Mouse (Mus musculus) E14TG2a.4 (cell line): Measurements from ENCODE around the gene Tagln3.

Experiments used
- H3K27me3 ChIP-seq: 2 replicates; pipeline ENCODE4 v1.6.1; 2014; ENCODE audit warnings: low read length, control low read depth; ENCODE audit not compliant: insufficient read depth
- H3K36me3 ChIP-seq: 2 replicates; pipeline ENCODE4 v1.6.1; 2014; ENCODE audit warnings: low read length, control low read depth; ENCODE audit not compliant: insufficient read depth
- H3K4me1 ChIP-seq: replicated peaks from 2 replicates; pipeline ENCODE4 v1.6.1; 2014; ENCODE audit warnings: low read depth, low read length, control low read depth
- H3K4me3 ChIP-seq: replicated peaks from 2 replicates; pipeline ENCODE4 v1.5.1; 2014; ENCODE audit warnings: mild to moderate bottlenecking, low read length
- H3K9me3 ChIP-seq: 2 replicates; pipeline ENCODE4 v1.6.1; 2014; ENCODE audit warnings: low read length, control low read depth
- CTCF ChIP-seq: conservative IDR thresholded peaks from 2 replicates; pipeline ENCODE4 v1.5.1; 2014; ENCODE audit warnings: low read length
- NANOG ChIP-seq: IDR thresholded peaks from 2 replicates; pipeline ENCODE4 v1.6.1; 2014; ENCODE audit warnings: borderline replicate concordance, low read length, mixed read lengths
- POU5F1 ChIP-seq: IDR thresholded peaks from 2 replicates; pipeline ENCODE4 v1.6.1; 2014; ENCODE audit warnings: low read length, borderline replicate concordance

The Tagln3 gene

GRCm38 (mm10) chr16:45724061-45724741, at the start of gene Tagln3:
Gene Tagln3 (minus strand): TSS chr16:45724608.
- Histone ChIP-seq H3K27me3 (no peaks in the 10 kb centered on the region), H3K36me3 (peaks cover 31% of the 10 kb centered on the region), H3K4me1 (peaks cover 60% of the 10 kb centered on the region), H3K4me3 (peak within 1 kb of the TSS; percentile 78), H3K9me3 (no peaks in the 10 kb centered on the region)
- TF ChIP-seq CTCF (no peak), POU5F1 (no peak), NANOG (no peak)

DNA sequence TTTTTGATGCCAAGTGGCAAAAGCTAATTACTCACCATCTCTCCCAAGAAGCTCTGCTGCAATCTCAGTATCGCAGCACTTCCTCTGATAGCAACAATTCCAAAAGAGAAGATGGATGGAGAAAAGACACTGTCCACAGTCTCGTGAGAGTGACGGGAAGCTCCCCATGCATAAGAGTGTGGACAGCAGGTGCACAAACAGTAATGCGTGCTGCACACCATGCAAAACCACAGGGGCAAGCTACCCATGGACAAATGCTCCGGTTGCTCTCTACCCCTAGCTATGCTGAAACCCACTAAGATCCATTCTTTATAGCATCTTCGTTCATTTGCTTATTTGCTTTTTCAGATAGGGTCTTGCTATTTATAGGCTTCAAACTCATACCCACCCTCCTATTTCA, 46.5 kb upstream of the Tagln3 start:
- no peak overlapping the region for H3K4me3 ChIP-seq
- H3K9me3 ChIP-seq = no peaks in the 10 kb centered on the region
- H3K4me1 ChIP-seq = no peaks in the 10 kb centered on the region
- no peaks in the 10 kb centered on the region for H3K36me3 ChIP-seq
- TF ChIP-seq CTCF (no peak), POU5F1 (no peak), NANOG (no peak)
- H3K27me3 ChIP-seq = no peaks in the 10 kb centered on the region

GRCm38 (mm10) chr16:45767853-45768640, 43.6 kb upstream of the Tagln3 start:
- Histone ChIP-seq H3K36me3 (no peaks in the 10 kb centered on the region), H3K4me1 (no peaks in the 10 kb centered on the region)
- TF ChIP-seq CTCF (no peak), NANOG (no peak), POU5F1 (no peak)

DNA sequence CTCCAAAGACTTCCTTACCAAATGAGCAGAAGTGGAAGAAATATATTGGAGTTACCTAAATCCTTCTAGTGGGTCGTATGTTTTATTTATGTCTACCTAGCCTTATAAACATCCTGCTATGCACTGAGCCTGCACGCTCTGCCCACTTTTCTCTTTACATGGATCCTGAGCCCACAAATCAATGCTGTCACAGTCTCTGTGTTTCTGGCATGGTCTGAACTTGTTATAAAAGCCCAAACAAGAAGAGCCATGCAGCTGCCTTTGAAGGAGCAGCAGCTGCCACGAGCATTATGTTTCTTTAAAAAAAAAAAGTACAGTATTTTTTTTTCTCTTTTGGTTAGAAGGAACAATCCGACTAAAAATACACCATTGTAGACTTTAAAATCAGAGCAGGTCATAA, 43.0 kb upstream of the Tagln3 start:
- TF ChIP-seq CTCF = no peak
- no peak for TF ChIP-seq NANOG

More at GRCm38 (mm10) chr16:45767853-45768640, 43.6 kb upstream of the Tagln3 start:
- Histone ChIP-seq H3K9me3 (no peaks in the 10 kb centered on the region), H3K4me3 (no peak overlapping the region), H3K27me3 (no peaks in the 10 kb centered on the region)

DNA sequence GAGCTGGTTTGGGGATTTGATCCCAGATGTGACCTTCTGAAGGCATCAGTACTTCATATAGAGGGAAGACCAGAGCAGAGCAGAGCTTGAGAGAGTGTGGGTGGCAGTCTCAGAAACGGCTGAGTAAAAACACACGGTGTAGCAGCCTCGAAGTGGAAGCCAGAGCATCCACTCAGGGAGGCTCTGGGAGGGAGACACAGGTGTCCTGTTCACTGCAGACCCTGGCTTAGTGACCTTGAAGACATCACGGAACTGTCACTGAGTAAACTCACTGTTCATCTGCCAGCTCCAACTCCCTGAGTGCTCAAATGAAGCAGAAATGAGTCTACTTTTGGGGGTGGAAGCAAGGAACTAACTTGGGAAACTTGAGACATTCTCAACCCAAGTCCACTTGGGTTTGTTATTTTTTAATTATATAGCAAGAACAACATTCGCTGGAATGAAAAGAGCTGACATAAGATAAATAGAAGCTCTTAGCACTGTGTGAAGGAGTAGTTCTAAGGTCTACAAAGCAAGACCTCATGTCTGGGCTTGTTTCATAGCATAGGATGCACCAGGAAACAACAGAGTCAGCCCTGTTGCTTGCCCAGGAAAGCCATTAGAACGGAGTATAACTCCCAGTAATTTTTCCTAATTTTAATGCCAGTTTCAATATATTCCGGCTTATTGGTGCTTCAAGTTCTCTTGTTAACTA, 41.5 kb upstream of the Tagln3 start:
- Histone ChIP-seq H3K36me3 (no peaks in the 10 kb centered on the region), H3K27me3 (no peaks in the 10 kb centered on the region), H3K4me3 (no peak overlapping the region), H3K9me3 (no peaks in the 10 kb centered on the region), H3K4me1 (no peaks in the 10 kb centered on the region)
- TF ChIP-seq CTCF (no peak), POU5F1 (no peak), NANOG (no peak)

More for the DNA sequence above, 43.0 kb upstream of the Tagln3 start:
- Histone ChIP-seq H3K4me3 (no peak overlapping the region), H3K9me3 (no peaks in the 10 kb centered on the region), H3K36me3 (no peaks in the 10 kb centered on the region), H3K27me3 (no peaks in the 10 kb centered on the region), H3K4me1 (no peaks in the 10 kb centered on the region)

DNA sequence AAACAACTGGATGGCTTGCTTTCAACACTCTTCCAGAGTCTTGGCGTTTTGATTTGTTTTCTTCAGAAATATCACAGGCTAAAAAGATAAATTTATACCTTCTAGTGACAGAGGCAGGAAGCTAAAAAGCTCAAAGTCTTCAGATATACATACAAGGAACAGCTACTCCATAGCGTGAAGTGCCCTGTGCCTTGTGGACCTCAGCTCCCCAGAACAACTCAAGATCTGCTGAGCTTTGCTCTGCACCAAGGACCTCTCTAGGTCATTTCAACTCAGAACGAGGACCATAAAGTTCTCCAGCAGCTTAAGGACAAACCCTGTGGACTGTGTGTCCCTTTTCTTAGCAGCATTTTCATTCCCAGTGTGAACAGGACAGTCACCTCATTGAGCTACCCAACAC, 40.7 kb upstream of the Tagln3 start:
- Histone ChIP-seq H3K27me3 (no peaks in the 10 kb centered on the region), H3K36me3 (no peaks in the 10 kb centered on the region), H3K9me3 (no peaks in the 10 kb centered on the region), H3K4me1 (no peaks in the 10 kb centered on the region), H3K4me3 (no peak overlapping the region)
- TF ChIP-seq CTCF (no peak), POU5F1 (no peak), NANOG (no peak)

DNA sequence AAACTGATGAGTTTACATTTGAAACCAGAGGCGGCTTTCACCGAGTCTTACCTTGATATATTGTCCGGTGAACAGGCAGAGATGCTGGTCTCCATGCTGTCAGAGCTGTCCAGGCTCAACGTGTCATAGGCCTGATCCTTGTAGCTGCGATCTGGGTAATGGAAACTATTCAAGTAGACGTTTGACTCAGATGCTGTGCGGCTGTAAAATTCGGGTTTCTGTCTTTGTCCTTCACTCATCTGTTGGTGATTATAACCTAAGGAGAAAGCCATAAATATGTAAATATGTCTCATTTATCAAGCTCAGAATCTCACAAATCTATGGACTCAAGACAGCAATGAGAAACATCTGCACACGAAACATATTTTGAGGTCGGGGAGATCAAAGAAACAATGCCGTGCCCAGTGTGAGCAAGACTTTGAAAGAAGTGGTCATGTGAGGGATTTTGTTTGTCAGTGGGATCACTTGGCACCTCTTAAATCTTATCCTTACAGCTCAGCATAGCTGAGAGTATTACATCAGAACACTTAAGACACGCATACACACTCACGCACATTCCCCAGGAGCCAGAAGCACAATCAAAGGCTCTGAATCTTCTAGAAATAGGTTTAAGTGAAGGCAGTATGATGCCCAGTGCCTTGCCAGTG, 38.6 kb upstream of the Tagln3 start:
- H3K27me3 ChIP-seq = no peaks in the 10 kb centered on the region
- no peaks in the 10 kb centered on the region for H3K4me1 ChIP-seq
- TF ChIP-seq NANOG (no peak), POU5F1 (no peak), CTCF (no peak)
- no peak overlapping the region for H3K4me3 ChIP-seq
- H3K9me3 ChIP-seq = no peaks in the 10 kb centered on the region
- no peaks in the 10 kb centered on the region for H3K36me3 ChIP-seq

DNA sequence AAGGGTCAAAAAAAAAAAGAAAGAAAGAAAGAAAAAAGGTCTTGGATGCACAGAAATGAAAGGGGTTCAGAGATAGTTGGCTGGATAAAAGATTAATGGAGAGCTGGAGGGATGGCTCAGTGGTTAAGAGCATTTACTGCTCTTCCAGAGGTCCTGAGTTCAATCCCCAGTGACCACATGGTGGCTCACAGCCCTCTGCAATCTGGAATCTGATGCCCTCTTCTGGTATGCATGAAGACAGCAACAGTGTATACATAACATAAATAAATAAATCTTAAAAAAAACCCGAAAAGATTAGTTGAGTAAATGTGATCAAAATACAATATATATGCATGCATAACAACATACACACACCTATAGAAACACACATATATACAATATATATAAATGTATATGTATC, 37.0 kb upstream of the Tagln3 start:
- H3K4me1 ChIP-seq = peaks cover 6% of the 10 kb centered on the region; the same call in 1 of the 2 replicates
- no peaks in the 10 kb centered on the region for H3K36me3 ChIP-seq
- TF ChIP-seq CTCF (no peak), POU5F1 (no peak), NANOG (no peak)
- H3K9me3 ChIP-seq = no peaks in the 10 kb centered on the region
- no peak overlapping the region for H3K4me3 ChIP-seq
- H3K27me3 ChIP-seq = no peaks in the 10 kb centered on the region
